Mouse (Mus musculus) frontal cortex, postnatal 25 days (tissue): Measurements from ENCODE around the gene Gm20509.
A peak's percentile ranks its signal among the peaks of the same experiment; 100 is the strongest.
"Not testable (repeated sequence)": the region's sequence is repeated elsewhere in the genome, so short reads cannot be mapped to it uniquely, and the experiment has no call there.

Experiments
- DNase-seq, 2 experiments: peaks; one replicate each; pipeline ENCODE4 v3.0.0; 2022; ENCODE audit warnings: low spot score in 2 of 2

Gm20509 gene

DNA sequence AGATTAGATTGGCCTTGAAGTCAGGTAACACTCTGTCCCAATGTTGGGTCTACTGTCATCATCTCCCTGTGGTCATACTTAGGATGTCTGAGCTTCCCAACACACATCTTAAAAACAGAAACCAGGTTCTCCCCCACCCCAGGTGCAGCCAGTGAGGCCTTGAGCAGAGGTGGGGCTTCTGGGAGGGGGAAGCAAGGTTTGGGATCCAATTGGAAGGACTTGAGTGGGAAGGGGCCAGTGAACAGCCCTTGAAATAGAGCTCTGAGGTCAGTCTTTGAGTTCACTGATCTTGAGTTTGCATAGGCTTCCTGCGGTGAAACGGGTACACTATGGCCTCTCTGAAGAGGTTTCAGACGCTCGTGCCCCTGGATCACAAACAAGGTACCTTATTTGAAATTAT lies at the start of gene Gm20509:
TSS of gene Gm20509 (plus strand) at position 290 of the 400 bp plus-strand sequence.
- DNase-seq, result no peak

DNA sequence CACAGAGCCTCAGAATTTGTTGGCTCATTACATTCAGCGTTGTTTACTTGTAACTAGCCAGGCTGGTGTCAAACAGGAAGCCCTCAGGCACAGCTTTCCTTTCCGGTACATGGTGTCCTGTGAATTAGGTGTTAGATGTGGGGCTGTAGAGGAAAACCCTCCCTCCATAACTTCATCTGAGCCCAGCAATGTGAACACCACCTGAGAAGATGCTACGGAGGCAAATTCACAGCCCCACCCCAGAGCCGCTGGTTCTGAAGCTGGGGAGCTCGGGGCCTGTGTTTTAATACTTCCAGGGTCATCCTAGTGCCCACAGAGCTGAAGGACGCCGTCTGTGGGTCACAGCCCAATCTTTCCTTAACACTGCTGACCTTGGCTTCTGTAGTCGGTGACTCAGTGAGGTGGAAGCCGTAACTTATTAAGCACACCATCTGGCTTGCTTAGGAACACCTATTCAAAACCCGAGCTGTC lies 46.8 kb upstream of the Gm20509 start:
- no peak for DNase-seq

DNA sequence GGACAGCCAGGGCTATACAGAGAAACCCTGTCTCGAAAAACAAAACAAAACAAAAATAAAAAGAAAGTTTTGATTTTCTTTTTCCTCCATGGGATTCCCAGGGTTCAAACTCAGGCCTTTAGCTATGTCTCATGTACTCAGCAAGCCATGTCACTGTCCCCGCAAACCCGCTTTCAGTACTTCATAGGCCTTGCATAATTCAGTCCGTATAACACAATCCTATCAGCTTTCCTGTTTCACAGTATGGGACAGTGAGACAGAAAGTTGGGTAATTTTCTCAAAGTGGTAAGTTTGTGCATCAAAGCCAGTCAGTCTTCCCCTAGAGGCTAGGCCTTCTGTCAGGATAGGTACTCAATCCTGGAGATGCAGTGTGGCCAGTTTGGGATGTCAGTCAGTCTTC lies 43.0 kb upstream of the Gm20509 start:
- no peak for DNase-seq

DNA sequence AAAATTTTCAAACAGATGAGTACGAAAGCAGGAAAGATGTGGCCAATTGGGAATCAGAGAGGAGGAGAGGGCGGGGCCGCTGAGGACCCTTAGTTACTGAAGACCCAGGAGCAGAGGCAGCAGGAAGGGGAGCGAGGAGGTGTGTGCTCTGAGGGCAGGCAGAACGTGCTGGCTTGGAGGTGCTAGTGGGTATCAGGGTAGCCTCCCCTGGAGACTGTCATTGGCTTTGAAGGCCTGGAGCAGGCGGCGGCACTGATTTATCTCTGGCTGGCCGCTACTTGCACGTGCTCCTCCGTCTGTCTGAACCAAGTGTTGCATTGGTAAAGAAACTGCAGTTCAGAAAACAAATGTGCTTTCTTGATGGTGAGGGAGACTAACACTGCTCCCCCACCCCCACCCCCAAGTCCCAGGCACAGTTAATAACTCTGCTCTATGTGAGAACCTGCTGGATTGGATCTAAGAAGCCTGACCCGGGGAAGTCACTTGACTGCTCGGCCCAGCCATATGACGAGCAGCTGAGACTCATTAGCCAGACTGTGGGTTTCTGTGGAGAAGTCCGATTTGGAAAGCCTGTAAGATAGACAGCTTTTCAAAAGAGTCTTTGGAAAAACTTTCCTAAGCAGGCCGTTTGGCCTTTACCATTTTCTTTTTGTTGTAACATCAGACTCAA lies 38.5 kb upstream of the Gm20509 start:
- no peak for DNase-seq

DNA sequence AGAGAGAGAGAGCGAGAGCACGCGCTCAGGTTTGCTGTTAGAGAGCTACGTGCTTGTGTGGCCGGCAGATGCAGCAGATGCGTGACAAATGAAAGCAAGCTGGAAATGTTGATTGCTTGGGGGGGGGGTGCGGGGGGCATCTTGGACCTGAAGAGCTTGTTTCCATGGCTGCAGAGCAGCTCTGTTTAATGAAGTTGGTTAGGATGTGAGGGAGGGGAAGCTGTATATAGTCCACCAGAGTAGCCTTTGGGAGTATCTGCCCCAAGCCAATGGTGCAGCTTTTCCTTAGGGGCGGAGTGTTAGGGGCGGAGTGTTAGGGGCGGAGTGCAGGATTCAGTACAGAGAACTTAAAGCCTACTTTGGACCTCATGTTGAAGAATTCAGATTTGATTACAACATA lies 35.2 kb upstream of the Gm20509 start:
- DNase-seq, result no peak

DNA sequence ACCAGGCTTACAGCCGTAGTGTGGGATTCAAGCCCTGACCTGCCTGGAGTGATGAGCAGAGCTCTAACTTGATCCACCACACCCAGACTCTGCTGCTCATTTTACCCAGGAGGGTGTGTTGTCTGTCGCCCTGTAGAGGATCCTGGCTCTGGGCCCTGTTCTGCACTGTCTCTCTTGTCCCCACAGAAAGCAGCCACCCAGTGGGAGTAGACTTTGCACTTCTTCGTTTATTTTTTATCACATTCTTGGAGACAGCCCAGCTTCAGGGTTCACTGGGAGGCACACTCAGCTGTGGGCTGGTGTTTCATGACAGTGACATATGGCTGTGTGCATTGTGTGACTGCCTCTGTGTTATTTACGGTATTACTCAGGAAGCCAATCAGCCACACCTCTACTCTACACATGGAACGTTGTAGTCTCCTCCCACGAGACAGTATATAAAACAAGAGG lies 34.0 kb upstream of the Gm20509 start:
- DNase-seq, result peak; percentile 15 to 26

DNA sequence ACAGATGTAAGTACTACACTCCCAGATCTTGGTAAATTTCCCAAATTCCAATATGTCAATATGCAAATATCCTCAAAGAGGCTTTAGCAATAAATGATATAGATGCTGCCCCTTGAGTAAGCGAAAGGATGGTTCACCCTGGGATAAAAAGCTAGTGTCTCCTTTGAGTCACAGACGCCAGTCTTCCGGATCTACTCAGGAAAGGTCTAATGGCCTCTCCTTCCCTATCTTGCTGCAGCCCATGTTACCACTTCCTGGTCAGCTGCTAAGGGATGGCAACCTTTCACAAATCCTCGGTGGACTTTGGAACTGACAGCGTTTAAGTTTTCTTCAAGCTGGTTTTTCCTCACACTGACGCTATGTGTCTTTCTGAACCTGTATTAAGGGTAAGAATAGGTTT lies 33.6 kb upstream of the Gm20509 start:
- DNase-seq, result no peak

DNA sequence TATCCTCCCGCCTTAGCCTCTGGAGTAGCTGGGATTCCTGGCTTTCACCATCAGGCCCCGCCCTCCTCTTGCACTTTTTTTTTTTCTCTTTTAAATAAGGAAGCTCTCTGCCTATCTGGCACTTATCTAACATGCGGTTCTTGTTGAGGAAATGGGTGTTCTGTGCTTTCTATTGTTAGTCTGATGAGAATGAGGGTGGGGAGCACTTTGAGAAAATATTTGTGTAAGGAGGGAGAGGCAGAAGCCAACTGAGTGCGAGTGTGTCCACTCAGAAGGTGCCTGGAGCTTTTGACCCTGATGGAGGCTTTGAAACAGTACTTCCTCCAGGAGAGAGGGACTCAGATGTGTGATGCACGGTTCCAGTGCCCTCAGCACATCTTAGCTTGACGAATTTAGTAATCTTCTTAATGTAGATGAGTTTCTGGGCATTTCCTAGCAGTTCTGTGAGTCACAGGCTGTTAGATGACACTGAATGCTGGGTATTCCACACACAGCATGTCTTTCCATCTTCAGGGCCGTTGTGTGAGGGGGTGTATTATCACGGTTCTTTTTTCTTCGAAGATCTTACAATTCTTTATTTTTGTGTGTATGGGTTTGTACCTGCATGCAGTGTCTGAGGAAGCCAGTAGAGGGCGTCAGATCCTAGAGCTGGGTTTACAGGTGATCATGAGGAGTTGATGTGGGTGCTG lies 31.2 kb upstream of the Gm20509 start:
- DNase-seq, result no peak

DNA sequence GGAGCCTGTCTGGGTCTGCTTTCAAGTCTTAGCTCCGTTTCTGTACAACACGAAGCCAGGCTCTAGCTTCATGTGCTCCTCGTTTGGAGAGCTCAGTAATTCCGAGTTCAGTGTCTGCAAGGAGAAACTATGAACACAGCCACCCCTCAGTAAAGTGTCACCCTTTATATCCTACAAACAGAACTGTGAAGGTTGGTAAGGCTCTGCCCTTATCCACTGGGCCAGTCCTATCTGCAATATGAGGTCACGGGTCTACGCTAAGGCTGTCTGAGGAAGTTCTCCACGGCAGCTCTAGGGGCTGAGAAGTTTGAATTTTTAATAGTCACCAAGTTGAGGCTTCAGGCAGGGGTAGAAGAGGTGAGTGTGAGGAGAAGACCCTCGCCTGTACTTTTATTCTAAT lies 29.8 kb upstream of the Gm20509 start:
- no peak for DNase-seq

DNA sequence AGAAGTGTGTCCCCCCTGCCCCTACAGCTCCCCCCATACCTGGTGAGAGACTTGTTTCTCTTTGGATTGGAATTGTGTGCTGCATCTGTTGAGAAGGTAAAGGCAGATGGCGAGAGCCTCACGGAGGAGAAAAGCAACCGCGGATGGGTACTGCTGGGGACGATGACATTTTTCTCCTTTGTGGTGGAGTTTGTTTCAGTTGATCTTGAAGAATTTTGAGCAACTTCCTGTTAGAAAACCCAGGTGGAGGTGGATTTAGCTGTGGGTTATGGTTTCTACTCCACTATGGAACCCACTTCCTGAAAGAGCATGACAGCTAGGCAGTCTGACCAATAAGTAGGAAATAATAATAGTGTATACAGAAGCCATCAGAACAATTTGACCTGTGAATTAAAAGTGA lies 29.1 kb upstream of the Gm20509 start:
- DNase-seq, result no peak

DNA sequence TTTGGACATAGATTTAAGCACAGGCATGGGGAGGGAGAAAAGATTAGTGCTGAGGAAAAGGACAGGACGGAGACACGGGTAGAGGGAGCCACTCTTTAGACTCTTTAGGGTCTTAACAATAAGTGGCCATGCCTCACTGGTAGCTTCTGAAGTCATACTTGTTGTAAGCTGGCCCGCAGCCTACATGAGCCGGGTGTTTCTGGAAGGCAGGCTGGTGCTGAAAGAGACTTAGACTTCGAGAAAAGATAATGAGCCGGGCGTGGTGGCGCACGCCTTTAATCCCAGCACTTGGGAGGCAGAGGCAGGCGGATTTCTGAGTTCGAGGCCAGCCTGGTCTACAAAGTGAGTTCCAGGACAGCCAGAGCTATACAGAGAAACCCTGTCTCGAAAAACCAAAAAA lies 22.9 kb upstream of the Gm20509 start:
- DNase-seq, result not testable (repeated sequence)

DNA sequence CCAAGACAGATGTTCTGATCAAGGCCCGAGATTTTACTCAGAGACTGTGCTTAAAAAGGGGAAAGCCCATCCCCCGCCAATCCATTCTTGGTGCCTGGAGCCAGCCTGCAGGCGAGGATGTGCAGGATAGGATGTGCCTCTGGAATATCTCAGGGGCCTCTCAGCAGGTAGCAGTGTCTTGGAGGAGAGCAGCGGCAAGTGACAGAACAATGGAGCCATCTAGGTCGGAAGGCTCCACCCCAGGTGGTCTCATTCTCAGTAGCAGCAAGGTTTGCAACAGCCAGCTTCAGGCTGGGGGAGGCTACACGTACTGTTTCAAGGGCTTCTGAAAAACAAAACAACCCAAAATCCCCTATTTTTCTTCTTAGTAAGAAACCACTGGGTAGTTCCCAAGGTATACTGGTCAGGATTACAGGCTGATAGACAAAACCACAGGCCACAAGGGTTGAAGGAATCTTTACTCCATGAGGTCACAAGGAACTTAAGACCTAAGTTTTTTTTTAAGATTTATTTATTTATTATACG lies 22.4 kb upstream of the Gm20509 start:
- no peak for DNase-seq

DNA sequence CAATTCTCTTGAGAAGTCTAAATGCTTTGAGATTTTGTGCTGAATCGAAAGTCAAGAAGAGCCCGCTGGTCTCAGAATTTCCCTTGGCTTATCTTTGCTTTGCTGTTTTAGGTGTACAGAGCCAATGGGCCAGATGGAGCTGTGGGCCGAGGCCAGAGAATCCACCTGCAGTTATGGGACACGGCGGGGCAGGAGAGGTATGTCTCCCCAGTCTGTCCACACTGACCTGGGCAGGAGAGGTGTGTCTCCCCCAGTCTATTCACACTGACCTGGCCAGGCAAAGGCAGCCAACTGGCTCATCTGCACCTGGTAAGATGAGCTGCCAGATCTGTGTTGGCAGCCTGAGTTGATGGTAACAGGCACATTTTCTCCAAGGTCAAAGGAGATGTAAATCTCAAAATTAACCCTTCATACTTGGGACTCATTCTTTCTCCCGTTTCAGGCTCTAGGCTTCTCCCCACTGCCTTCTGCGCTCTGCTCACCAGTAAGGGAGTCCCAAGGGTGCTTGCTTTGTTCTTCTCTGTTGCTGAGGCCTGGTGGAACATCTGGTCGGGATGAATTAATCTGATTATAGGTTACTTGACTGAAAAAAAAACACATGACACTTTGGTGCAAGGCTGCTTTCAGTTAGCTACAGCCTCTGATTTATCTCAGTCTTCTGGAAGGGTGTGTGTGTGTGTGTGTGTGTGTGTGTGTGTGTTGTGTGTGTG lies 19.8 kb upstream of the Gm20509 start:
- DNase-seq, result no peak

DNA sequence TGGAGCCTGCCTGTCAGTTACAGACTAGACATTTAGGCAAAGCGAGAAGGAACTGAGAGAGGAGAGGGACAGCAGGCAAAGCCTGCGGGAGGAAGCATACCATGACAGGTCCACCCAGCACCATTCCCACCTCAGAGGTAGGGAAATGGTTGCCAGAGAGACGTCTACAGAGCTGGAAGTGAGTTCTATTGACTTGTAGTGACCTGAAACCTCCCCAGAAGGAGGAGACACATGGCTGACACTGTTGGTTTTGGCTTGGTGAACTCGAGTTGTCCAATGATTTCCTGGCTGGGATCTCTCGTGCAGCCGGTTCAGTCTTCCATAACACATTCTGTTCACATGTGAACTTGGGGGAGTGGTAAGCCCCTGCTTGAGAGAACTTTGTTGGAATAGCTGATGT lies 18.3 kb upstream of the Gm20509 start:
- no peak for DNase-seq

DNA sequence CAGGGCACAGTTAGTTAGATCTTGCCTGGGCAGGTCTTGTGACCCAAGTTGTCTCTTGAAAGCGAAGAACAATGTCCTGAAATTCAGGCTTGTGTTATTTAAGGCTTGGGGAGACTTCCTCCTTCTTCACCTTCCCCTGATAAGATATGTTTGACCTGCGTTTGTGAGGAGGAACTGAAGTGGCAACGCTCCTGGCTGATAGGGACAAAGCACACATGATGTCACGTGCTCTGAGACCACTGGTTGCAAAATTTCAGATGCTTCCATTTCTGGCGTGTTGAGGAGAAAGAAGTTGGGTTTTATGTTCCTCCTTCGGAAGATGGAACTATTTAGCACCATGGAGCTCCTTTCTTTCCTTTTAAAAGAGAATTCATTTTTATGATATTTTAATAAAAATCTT lies 16.4 kb upstream of the Gm20509 start:
- DNase-seq, result no peak

DNA sequence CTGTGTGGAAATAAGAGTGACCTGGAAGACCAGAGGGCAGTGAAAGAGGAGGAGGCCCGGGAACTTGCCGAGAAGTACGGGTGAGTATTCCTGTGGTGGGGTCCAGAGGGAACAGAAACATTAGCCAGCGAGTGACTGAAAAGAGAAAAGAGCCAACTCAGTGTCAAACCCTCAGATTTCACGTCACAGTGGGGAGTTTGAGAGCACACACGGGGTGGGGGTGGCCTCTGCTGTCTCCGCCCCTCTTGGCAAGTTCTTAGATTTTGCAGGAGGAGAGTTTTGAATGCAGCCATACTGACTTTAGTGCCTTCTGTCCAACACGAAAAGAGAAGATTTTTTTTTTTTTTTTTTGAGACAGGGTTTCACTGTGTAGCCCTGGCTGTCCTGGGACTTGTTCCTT lies 15.1 kb upstream of the Gm20509 start:
- no peak for DNase-seq

DNA sequence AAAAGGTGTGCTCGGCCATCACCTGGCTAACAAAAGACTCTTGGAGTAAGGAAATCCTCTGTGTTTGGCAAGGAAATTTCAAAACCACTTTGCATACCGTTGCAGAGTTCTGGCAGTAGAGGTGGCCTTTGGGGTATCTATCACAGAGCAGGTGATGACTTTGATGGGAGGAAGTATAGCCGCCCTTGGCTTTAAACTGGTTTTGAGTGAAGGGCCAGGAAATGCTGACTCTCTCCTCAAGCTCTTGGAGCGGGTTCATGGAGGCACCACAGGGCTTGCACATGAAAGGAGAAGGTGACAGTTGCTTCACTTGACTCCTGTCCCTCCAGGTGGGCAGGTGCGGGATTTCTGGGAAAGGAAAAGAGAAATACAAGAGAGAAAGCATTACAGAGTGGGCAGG lies 14.7 kb upstream of the Gm20509 start:
- DNase-seq, result no peak

DNA sequence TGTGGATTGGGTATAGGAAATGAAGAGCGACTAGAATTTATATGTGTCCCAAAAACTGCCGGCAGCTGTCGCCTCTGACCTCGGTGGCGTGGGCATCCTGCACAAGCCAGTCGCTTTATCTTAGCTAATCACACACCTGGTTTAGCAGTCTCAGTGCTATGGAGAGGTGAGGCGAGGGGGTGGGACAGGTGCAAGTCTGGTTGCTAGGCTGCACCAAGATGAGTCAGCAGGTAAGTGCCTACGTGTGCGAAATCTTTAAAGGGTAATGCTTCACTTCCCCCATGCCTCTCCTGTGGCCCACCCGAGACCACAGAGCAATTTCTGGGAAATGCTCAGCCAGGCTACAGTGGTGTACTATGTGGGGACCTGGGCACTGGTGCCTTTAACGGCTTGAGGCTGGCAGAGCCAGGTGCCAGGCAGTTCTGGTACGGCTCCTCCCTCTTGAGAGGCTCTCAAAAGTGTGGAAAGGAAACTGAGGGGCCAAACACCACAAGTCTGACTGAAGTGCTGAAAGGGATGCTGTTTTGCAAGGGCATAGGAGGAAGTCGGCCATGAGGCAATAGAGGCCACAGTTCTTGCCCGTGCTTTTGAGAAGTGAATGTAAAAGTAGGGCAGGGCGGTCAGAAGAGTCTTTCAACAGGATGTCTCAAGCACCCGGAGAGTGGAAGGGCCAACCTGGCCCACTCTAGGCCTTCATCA lies 12.9 kb upstream of the Gm20509 start:
- no peak for DNase-seq

DNA sequence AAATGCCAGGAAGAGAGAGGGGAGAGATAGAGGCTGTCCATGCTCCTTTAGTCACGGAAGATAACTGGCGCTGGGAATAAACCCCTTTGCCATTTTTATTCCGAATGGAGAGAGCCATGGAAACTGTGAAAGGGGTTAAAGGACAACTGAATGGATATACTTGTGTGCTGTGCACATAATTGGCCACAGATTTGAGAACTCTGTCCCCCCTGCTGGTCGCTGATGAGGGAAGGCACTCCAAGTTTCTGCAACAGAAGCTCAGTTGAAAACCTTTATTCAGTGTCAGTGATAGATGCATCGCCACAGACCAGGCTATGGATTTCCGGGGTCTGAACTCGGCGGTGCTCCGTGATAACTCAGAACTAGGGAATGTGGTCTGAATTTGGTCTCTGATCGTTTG lies 12.1 kb upstream of the Gm20509 start:
- DNase-seq, result no peak

DNA sequence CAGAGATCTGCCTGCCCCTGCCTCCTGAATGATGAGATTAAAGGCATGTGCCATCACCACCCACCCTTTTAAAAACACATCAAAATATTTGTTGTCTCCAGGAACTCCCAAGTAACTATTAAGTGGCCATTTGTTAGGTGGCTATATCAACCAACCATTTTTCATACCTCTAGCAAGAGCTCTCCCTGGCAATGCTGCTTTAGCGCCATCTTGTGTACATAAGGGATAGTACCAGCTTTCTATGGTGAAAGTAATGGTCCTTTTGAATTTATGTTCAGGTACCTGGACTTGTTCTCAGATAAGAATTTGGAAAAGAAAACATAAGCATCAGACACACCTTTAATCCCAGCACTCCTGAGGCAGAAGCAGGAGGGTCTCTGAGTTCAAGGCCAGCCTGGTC lies 10.5 kb upstream of the Gm20509 start:
- DNase-seq, result no peak

DNA sequence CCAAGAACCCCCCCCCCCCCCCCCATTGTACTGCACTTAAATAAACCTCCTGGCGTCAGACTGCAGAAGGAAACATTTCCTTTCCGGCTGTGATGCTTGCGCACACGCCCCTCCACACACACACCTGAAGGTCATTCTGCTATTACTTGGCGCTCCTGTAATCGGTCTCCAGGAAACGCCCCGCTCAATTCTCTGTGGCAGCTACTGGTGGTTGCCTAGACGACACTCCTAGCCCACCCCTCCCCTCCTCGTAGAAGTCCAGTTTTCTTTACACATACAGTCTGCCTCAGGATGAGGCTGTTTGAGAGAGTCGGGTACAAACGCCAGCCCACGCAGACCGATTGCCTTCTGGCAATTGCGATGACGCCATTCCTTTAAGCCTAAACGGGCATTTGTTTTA lies 7.7 kb upstream of the Gm20509 start:
- no peak for DNase-seq

DNA sequence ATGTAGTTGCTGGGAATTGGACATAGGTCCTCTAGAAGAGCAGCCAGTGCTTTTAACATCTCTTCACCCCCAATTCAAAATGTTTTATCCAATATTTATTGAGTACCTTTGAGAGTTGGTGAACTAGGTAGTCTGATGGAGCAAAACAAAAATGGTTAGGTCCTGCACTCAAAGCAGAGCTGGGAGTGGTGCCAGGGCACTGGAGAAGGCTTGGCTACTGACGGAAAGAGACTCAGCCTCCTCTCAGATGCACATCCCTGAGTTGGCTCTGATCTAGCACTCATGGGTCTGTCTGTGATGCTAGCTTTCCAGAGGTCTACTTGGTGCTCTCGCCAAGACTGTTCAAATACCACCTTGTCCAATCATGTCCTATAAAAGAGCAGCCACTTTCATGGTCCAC lies 4.4 kb upstream of the Gm20509 start:
- DNase-seq, result no peak
